Mouse (Mus musculus) neural tube, embryonic 11.5 days (tissue): ENCODE results near the gene Pex11b. TPM values are rescaled to one million over a fixed set of nuclear protein-coding genes. Genes with fewer than 3 reads are reported as not detected.
"Not testable (repeated sequence)": the region's sequence is repeated elsewhere in the genome, so short reads cannot be mapped to it uniquely, and the experiment has no call there.

Experiments
- ATAC-seq: fragments of 200-750 bp; cut with Nextera tagmentation; 2 replicates; pipeline ENCODE4 v1.8.0; 2017; ENCODE audit warnings: moderate number of reproducible peaks, mild to moderate bottlenecking, moderate TSS enrichment, moderate library complexity; ENCODE audit not compliant: insufficient read depth, low FRiP score, low TSS enrichment
- DNase-seq: peaks from one replicate; pipeline ENCODE4 v3.0.0-alpha.2; 2015; ENCODE audit warnings: low spot score
- H3K27ac ChIP-seq: fragments of 300-500 bp; sonication (generic); 2 replicates; pipeline ENCODE4 v1.5.1; 2014; ENCODE audit warnings: low read depth, mild to moderate bottlenecking, low read length
- H3K27me3 ChIP-seq: fragments of 300-500 bp; sonication (generic); 2 replicates; pipeline ENCODE4 v1.6.1; 2014; ENCODE audit warnings: mild to moderate bottlenecking, low read length, mixed read lengths; ENCODE audit not compliant: control insufficient read depth, insufficient read depth
- H3K36me3 ChIP-seq: fragments of 300-500 bp; sonication (generic); 2 replicates; pipeline ENCODE4 v1.6.1; 2014; ENCODE audit warnings: mild to moderate bottlenecking, low read length, moderate library complexity, mixed read lengths; ENCODE audit not compliant: control insufficient read depth, insufficient read depth
- H3K4me1 ChIP-seq: fragments of 300-500 bp; sonication (generic); 2 replicates; pipeline ENCODE4 v1.6.1; 2014; ENCODE audit warnings: low read length, mixed read lengths; ENCODE audit not compliant: control insufficient read depth, insufficient read depth
- H3K4me2 ChIP-seq: fragments of 300-500 bp; sonication (generic); 2 replicates; pipeline ENCODE4 v1.6.1; 2014; ENCODE audit warnings: low read depth, mild to moderate bottlenecking, moderate library complexity
- H3K4me3 ChIP-seq: fragments of 300-500 bp; sonication (generic); 2 replicates; pipeline ENCODE4 v1.5.1; 2014; ENCODE audit warnings: low read depth, low read length
- H3K9ac ChIP-seq: fragments of 300-500 bp; sonication (generic); 2 replicates; pipeline ENCODE4 v1.6.1; 2014; ENCODE audit warnings: mild to moderate bottlenecking, low read length
- H3K9me3 ChIP-seq: fragments of 300-500 bp; sonication (generic); 2 replicates; pipeline ENCODE4 v1.6.1; 2016; ENCODE audit warnings: low read length; ENCODE audit not compliant: control insufficient read depth
- WGBS: fragments of 180-500 bp; shearing (Covaris S2); extraction: QIAGEN DNeasy Blood & Tissue Kit; methylation state at CpG from one replicate; pipeline ENCODE4 v1.1.7; 2014; 5-methylcytosine and 5-hydroxymethylcytosine counted together
- polyA plus RNA-seq: library from polyadenylated mRNA; unstranded; fragments of >200 nt; fragmentation: Nextera tagmentation; extraction: Ambion mirVana; gene quantifications from 2 replicates; pipeline ENCODE4 v1.2.1, GENCODE M21; 2014

Pex11b gene
- polyA plus RNA-seq, 1 experiment from 2014 or later, result 40.5 TPM

DNA sequence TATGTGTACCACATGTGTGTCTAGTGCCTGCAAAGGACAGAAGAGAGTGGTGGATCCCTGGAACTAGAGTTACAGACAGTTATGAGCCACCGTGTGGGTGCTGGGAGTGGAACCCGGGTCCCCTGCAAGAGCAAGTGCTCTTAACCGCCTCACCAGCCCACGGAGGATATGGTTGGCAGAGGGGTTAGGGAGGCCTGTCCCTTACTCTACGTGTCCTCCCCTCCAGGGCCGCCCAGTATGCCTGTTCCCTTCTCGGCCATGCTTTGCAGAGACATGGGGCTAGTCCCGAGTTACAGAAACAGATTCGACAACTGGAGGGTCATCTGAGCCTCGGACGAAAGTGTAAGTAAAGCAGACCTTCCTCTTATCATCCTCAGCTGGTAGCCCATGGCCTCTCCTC is 1.3 kb downstream of the Pex11b start:
- WGBS, result 77% methylated on average over 11 of the region's 11 CpGs
- ATAC-seq (no peak), DNase-seq (no peak)
- Histone ChIP-seq H3K4me1 (peaks cover 4% of the 10 kb centered on the region), H3K9me3 (no peaks in the 10 kb centered on the region), H3K27ac (no peak overlapping the region), H3K9ac (no peak overlapping the region; the same call in 1 of the 2 replicates), H3K4me2 (peak overlapping the region; percentile 70), H3K36me3 (0 out of 2 replicates have a peak, but pooled peaks cover 2% of the 10 kb centered on the region), H3K27me3 (no peaks in the 10 kb centered on the region), H3K4me3 (peak overlapping the region; percentile 90; the same call in 1 of the 2 replicates)

DNA sequence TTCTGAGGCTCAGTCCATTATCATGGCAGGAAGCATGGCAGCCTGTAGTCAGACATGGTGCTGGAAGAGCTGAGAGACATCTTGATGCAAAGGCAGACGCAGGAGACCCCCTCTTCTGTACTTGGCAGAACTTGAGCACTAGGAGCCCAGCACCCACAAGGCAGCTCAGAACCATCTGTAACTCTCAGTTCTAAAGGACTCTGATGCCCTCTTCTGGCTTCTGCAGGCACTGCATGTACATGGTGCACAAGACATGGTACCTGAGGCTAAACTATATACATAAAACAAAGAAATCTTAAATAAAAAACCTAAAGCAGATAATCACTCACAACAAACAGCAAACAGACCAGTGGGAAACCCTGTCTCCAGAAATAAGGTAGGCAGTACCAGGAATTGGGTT is 4.0 kb downstream of the Pex11b start:
- WGBS, result 87% methylated on average over 1 of the region's 1 CpGs
- H3K4me3 ChIP-seq, result no peak overlapping the region
- H3K4me2 ChIP-seq, result no peak overlapping the region
- no peak for ATAC-seq
- H3K9ac ChIP-seq, result no peak overlapping the region
- peaks cover 4% of the 10 kb centered on the region for H3K4me1 ChIP-seq
- H3K36me3 ChIP-seq, result 0 out of 2 replicates have a peak, but pooled peaks cover 4% of the 10 kb centered on the region
- no peak overlapping the region for H3K27ac ChIP-seq
- DNase-seq, result peak; percentile 47
- no peaks in the 10 kb centered on the region for H3K9me3 ChIP-seq
- H3K27me3 ChIP-seq, result no peaks in the 10 kb centered on the region

DNA sequence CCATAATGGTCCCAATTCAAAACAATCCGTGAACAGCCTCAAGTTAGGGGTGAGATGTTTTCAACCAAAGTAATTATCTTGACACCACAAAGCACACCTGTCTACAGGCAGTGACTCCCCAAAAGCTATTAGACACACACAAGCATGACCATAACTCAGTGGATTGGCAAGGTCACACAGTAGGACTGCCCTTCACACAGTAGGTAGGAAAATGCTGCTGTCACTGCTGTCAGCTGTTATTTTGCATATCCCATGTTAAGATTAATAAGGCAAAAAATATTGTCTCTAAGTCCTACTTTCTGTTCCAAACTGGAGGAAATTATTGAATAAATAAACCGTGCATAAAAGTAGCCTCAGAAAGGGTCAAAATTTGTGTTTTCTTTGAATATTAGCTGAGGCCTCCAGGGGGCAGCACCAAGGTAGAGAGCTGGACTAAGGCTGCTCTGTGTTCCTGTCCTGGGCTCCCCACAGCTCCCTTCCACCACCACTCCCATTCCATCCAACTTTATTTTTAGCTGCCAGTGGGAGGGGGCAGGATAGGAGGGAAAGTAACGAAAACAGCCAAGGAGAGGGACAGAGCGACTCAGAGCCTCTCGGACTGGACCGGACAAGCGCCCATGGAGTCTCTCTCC is 10.0 kb downstream of the Pex11b start, which contains the start of gene Itga10:
Gene Itga10, plus strand, starts transcription at position 567 of the 632 bp plus-strand sequence.
- Histone ChIP-seq H3K4me1 (no peaks in the 10 kb centered on the region), H3K4me2 (no peak within 1 kb of the TSS), H3K9me3 (no peaks in the 10 kb centered on the region), H3K36me3 (0 out of 2 replicates have a peak, but pooled peaks cover 4% of the 10 kb centered on the region), H3K9ac (no peak within 1 kb of the TSS), H3K4me3 (no peak within 1 kb of the TSS), H3K27ac (no peak within 1 kb of the TSS), H3K27me3 (no peaks in the 10 kb centered on the region)
- DNase-seq (peak; percentile 51), ATAC-seq (no peak)
- 69% methylated on average over 7 of the region's 7 CpGs for WGBS

DNA sequence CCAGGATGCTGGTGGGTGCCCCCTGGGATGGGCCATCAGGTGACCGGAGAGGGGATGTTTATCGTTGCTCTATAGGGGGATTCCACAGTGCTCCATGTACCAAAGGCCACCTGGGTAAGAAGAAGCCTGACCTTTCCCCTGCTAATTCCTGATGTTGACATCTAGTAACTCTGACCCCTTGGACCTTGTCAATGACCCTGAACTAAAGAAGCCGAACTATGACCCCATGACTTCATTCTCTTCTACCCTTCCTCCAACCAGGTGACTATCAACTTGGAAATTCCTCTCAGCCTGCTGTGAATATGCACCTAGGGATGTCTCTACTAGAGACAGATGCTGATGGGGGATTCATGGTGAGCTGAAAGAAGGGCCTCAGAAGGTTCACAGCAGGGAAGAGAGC is 12.2 kb downstream of the Pex11b start:
- WGBS, result 76% methylated on average over 3 of the region's 3 CpGs
- Histone ChIP-seq H3K36me3 (0 out of 2 replicates have a peak, but pooled peaks cover 2% of the 10 kb centered on the region), H3K27me3 (no peaks in the 10 kb centered on the region), H3K4me2 (no peak overlapping the region), H3K27ac (no peak overlapping the region), H3K9me3 (no peaks in the 10 kb centered on the region), H3K4me1 (no peaks in the 10 kb centered on the region), H3K4me3 (no peak overlapping the region), H3K9ac (no peak overlapping the region)
- no peak for DNase-seq
- ATAC-seq, result no peak

DNA sequence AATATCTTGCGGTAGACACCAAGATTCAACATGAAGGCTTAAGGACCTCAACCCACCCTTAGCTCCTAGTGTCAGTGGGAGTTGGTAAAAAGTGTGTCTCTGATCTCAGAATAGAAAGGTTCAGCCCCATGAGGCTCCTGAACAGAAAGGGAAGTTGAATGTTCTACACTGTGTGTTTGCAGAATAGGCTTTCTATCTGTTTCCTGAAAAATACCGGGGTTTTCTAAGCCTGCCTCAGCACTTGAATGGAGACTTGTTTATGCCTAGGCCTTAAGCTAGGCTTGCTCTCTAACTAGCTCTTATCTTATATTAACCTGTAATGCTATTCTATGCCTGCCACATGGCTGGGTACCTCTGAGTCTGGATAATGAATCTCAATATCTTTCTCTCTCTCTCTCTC is 25.7 kb downstream of the Pex11b start:
- no peak for ATAC-seq
- WGBS, result 96% methylated on average over 2 of the region's 2 CpGs
- H3K4me1 ChIP-seq, result no peaks in the 10 kb centered on the region
- H3K4me3 ChIP-seq, result no peak overlapping the region
- H3K27ac ChIP-seq, result no peak overlapping the region
- no peak overlapping the region for H3K9ac ChIP-seq
- H3K27me3 ChIP-seq, result no peaks in the 10 kb centered on the region
- DNase-seq, result no peak
- H3K9me3 ChIP-seq, result no peaks in the 10 kb centered on the region
- no peak overlapping the region for H3K4me2 ChIP-seq
- no peaks in the 10 kb centered on the region for H3K36me3 ChIP-seq

DNA sequence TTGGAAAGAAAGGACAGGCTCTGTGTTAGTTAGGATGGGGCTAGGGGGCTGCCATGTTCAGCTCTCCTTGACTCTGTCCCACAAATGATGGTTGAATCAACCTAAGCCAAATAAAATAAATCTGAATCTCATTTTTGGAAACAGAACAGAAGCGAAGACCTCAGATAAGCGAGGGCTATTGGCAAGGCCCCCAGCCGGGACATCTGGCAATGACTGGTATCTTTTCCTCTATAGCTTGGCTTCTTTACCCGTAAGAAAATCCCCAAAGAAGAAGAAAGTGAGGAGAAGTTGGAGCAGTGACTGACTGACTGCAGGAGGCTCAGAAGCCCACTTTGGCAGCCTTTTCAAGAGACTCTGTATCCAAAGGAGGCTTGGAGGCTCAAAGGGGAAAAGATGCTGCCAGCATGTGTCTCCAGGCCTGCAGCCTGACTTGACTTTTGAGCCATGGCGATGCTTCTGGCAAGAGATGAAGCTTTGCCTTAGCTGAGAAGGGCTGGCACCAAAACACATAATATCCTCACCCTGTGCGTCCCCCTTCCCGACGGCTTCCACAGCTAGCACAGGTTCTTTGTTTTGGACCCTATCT is 27.6 kb downstream of the Pex11b start:
- Histone ChIP-seq H3K4me3 (no peak overlapping the region), H3K4me1 (no peaks in the 10 kb centered on the region), H3K9me3 (no peaks in the 10 kb centered on the region), H3K4me2 (peak overlapping the region; percentile 45), H3K27me3 (no peaks in the 10 kb centered on the region), H3K36me3 (no peaks in the 10 kb centered on the region), H3K27ac (no peak overlapping the region), H3K9ac (no peak overlapping the region)
- 49% methylated on average over 8 of the region's 8 CpGs for WGBS
- no peak for DNase-seq
- ATAC-seq, result no peak

DNA sequence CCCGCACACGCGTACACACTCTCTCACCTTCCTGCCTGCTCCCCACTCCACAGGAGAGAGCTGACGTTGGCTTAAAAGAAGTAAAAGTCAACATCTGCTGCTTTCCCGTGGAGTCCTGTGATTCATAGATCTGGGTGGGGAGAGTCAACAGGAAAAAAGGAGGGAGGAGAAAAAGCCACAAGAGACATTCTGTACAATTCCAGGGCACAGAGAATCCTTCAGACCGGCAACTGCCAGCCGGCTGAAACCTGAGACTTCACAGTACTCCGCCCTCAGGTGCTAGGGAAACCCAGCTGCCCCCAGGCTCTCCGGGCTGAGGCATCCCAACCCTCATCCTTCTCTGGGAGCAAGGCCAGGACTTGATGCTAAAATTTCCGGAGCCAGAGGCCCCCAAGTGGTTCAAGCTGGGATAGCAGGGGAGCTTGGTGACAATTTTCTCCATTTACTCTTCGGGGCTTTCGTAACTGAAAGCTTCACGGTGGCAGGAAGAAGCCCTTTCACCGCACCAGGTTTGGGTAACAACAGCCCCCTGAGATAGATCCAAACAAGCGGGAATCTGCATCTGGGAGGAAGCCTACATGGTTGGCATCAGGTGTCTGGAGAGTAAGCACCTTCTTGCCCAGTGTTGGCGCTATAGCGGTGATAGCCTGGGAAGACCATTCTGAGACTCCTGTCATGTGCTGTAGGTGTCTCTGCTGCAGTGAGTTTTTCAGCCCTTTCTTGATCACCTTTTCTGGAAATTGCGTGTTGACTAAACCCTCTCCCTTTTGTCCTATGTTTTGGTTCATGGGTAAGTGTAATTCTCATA is 28.5 kb downstream of the Pex11b start:
- Histone ChIP-seq H3K9me3 (no peaks in the 10 kb centered on the region), H3K4me2 (peak overlapping the region; percentile 45), H3K4me1 (no peaks in the 10 kb centered on the region), H3K27me3 (no peaks in the 10 kb centered on the region), H3K9ac (no peak overlapping the region), H3K36me3 (no peaks in the 10 kb centered on the region), H3K4me3 (no peak overlapping the region), H3K27ac (no peak overlapping the region)
- ATAC-seq (peak; percentile 72; the same call in 1 of the 2 replicates), DNase-seq (peak; percentile 88)
- WGBS, result 7% methylated on average over 15 of the region's 18 CpGs

DNA sequence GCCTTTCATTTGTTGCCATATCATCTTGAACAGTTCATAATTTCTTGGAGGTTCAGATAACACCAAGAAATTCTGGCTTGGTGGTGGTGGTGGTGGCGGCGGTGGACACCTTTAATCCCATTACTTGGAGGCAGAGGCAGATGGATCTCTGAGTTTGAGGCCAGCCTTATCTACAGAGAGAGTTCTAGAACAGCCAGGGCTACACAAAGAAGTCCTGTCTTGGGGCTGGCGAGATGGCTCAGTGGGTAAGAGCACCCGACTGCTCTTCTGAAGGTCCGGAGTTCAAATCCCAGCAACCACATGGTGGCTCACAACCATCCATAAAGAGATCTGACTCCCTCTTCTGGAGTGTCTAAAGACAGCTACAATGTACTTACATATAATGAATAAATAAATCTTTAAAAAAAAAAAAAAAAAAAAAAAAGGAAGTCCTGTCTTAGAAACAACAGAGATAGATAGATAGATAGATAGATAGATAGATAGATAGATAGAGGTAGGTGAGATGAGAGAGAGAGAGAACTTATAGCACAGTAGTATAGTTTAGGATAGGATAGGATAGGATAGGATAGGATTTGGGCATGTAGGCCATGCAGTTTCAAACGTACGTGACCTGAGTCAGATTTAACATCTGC is 30.7 kb downstream of the Pex11b start:
- not testable (repeated sequence) for DNase-seq, H3K9ac ChIP-seq, H3K4me3 ChIP-seq, H3K36me3 ChIP-seq, H3K27me3 ChIP-seq, H3K4me2 ChIP-seq, H3K9me3 ChIP-seq, H3K27ac ChIP-seq, ATAC-seq, H3K4me1 ChIP-seq
- 90% methylated on average over 7 of the region's 7 CpGs for WGBS
